Mouse (Mus musculus): ENCODE results near the gene Pip4p1. TPM values are rescaled to one million over a fixed set of nuclear protein-coding genes. Genes with fewer than 3 reads are reported as not detected.

The Pip4p1 gene
- total RNA-seq, 2 experiments from 2014 or later: 49.5 to 57.8 TPM

GRCm38 (mm10) chr14:50895985-50896746 is 34.5 kb downstream of the Pip4p1 start:
- peak in 1 of 2 experiments; percentile 13 for DNase-seq (ENCODE audit: low spot score in 2 of 2)

GRCm38 (mm10) chr14:50895407-50895806 is 35.2 kb downstream of the Pip4p1 start:
- DNase-seq (ENCODE audit: low spot score in 2 of 2): no peak

- DNase-seq (ENCODE audit: low spot score in 2 of 2): no peak
These were observed 37.9 kb downstream of the Pip4p1 start for GRCm38 (mm10) chr14:50892541-50893459.

GRCm38 (mm10) chr14:50892091-50892490 is 38.6 kb downstream of the Pip4p1 start:
- no peak for DNase-seq (ENCODE audit: low spot score in 2 of 2)

- no peak for DNase-seq (ENCODE audit: low spot score in 2 of 2)
These were observed 39.0 kb downstream of the Pip4p1 start for GRCm38 (mm10) chr14:50891621-50892020.

GRCm38 (mm10) chr14:50876236-50876950 is 54.3 kb downstream of the Pip4p1 start:
- no peak for DNase-seq (ENCODE audit: low spot score in 2 of 2)

Other genes with a start within 250 kb of the Pip4p1 start
- not detected for gene Olfr747, start 237.7 kb downstream of the Pip4p1 start, total RNA-seq (2021)
- not detected for gene Olfr748, start 223.5 kb downstream of the Pip4p1 start, total RNA-seq (2021)
- not detected for gene Olfr749, start 185.8 kb downstream of the Pip4p1 start, total RNA-seq (2021)
- gene Ttc5, start 145.3 kb downstream of the Pip4p1 start, total RNA-seq (2021): 10 to 100 TPM; 61.8 to 71.8 TPM
- not detected for gene Ccnb1ip1, start 123.1 kb downstream of the Pip4p1 start, total RNA-seq (2021)
- 10 to 100 TPM; 48.2 to 57.3 TPM for gene Parp2, start 123.0 kb downstream of the Pip4p1 start, total RNA-seq (2021)
- 10 to 100 TPM; 19.1 to 20.6 TPM for gene Tep1, start 60.3 kb downstream of the Pip4p1 start, total RNA-seq (2021)
- 1 to 10 TPM; 1.4 to 1.7 TPM for gene Klhl33, start 33.3 kb downstream of the Pip4p1 start, total RNA-seq (2021)
- 10 to 100 TPM; 62.9 to 66.0 TPM for gene Osgep, start 6.0 kb downstream of the Pip4p1 start, total RNA-seq (2021)
- gene Apex1, start 5.9 kb downstream of the Pip4p1 start, total RNA-seq (2021): 100 to 1,000 TPM; 100 to 106 TPM
- 10 to 100 TPM; 36.8 to 39.4 TPM for gene Pnp, start 226 bp upstream of the Pip4p1 start, total RNA-seq (2021)
- gene Gm49342, start 13.7 kb upstream of the Pip4p1 start, total RNA-seq (2021): 10 to 100 TPM; 28.1 to 33.3 TPM
- gene Pnp2, start 25.1 kb upstream of the Pip4p1 start, total RNA-seq (2021): 1 to 10 TPM; 1.4 to 2.5 TPM
- gene Rnase10, start 76.9 kb upstream of the Pip4p1 start, total RNA-seq (2021): under 1 TPM in 1 of 2 experiments, not detected in 1; 0.25 TPM
- gene Rnase9, start 111.0 kb upstream of the Pip4p1 start, total RNA-seq (2021): not detected
- not detected for gene Rnase11, start 119.3 kb upstream of the Pip4p1 start, total RNA-seq (2021)
- gene Rnase12, start 126.8 kb upstream of the Pip4p1 start, total RNA-seq (2021): under 1 TPM in 1 of 2 experiments, not detected in 1; 0.64 TPM
- gene Olfr750, start 143.6 kb upstream of the Pip4p1 start, total RNA-seq (2021): not detected
- 10 to 100 TPM; 59.1 to 73.4 TPM for gene Rnase4, start 160.2 kb upstream of the Pip4p1 start, total RNA-seq (2021)
- gene Ang, start 160.3 kb upstream of the Pip4p1 start, total RNA-seq (2021): 10 to 100 TPM in 1 of 2 experiments, 1 to 10 TPM in 1; 9.9 to 10.7 TPM
- gene Eddm3b, start 183.6 kb upstream of the Pip4p1 start, total RNA-seq (2021): under 1 TPM in 1 of 2 experiments, not detected in 1; 0.28 TPM
- 1 to 10 TPM in 1 of 2 experiments, under 1 TPM in 1; 0.84 to 1.6 TPM for gene Rnase6, start 193.1 kb upstream of the Pip4p1 start, total RNA-seq (2021)
- 100 to 1,000 TPM in 1 of 2 experiments, not detected in 1; 401 TPM for gene Rnase1, start 215.9 kb upstream of the Pip4p1 start, total RNA-seq (2021)
- not detected for gene Rnase2b, start 231.4 kb upstream of the Pip4p1 start, total RNA-seq (2021)

Measured in adrenal gland, postnatal 4 days (tissue).